Mouse (Mus musculus) myocyte (in vitro differentiated cells): Measurements from ENCODE around the gene Ldlr.

Experiments used
- CEBPB ChIP-seq: IDR thresholded peaks from 2 replicates; pipeline ENCODE4 v1.6.1; 2011; ENCODE audit warnings: mild to moderate bottlenecking, moderate library complexity; ENCODE audit not compliant: poor library complexity, insufficient read depth, severe bottlenecking
- MAX ChIP-seq: IDR thresholded peaks from one replicate; pipeline ENCODE4 v1.6.1; 2011; ENCODE audit warnings: low read depth, mild to moderate bottlenecking, control low read depth
- MYOG ChIP-seq, 3 experiments: IDR thresholded peaks; one replicate each; pipeline ENCODE4 v1.6.1; 2011; ENCODE audit warnings: control low read depth in 2 of 3, low read depth in 2 of 3, mild to moderate bottlenecking in 2 of 3; ENCODE audit not compliant: insufficient read length in 2 of 3, control insufficient read depth in 1 of 3, insufficient read depth in 1 of 3
- POLR2A ChIP-seq: IDR thresholded peaks from one replicate; pipeline ENCODE4 v1.6.1; 2011; ENCODE audit warnings: low read depth, mild to moderate bottlenecking, control low read depth, moderate library complexity; ENCODE audit not compliant: insufficient read length
- POLR2AphosphoS2 ChIP-seq: IDR thresholded peaks from one replicate; pipeline ENCODE4 v1.6.1; 2011; ENCODE audit warnings: low read depth, control low read depth; ENCODE audit not compliant: insufficient read length
- TCF3 ChIP-seq: IDR thresholded peaks from one replicate; pipeline ENCODE4 v1.6.1; 2011; ENCODE audit warnings: low read depth, control low read depth; ENCODE audit not compliant: insufficient read length
- USF1 ChIP-seq: IDR thresholded peaks from one replicate; pipeline ENCODE4 v1.6.1; 2011; ENCODE audit warnings: low read depth, mild to moderate bottlenecking, control low read depth, moderate library complexity

DNA sequence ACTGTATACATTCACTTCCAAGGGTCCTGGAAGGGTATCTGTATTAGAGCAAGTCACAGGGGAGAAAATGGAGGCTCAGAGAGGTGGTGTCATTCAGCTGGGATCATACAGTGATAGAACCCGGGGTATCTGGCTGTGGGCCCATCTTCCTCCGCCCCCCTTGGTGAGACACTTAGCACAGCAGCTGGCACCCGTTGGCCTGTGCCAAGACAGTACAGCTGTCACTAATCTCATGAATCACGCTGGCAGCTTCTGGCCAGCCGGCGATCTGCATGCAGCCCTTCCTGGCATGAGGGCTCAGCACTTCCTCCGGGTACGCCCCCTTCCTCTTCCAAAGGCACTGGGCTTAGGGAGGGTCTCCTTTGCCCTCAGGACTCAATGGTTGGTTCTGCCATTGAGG, 69.4 kb downstream of the Ldlr start:
- TF ChIP-seq POLR2A (peak; percentile 36), POLR2AphosphoS2 (peak; percentile 57), CEBPB (no peak), USF1 (no peak), MAX (no peak), TCF3 (peak; percentile 96), MYOG (IDR thresholded peaks at IDR 0.05; ENCODE audit: control insufficient read depth in 1 of 3, insufficient read depth in 1 of 3, insufficient read length in 2 of 3, low read depth in 2 of 3) (peak; percentile 98 to 100 (median 98))
